Mouse (Mus musculus) liver, adult 2 months (tissue): ENCODE measurements around the gene Dnm3. TPM values are rescaled to one million over a fixed set of nuclear protein-coding genes. Genes with fewer than 3 reads are reported as not detected.

Experiments
- DNase-seq: peaks from one replicate; pipeline ENCODE4 v3.0.0-alpha.2; 2011; ENCODE audit warnings: low read depth, low spot score; ENCODE audit errors: extremely low read depth
- H3K27ac ChIP-seq: fragments of 200-500 bp; replicated peaks from 2 replicates; pipeline ENCODE4 v1.5.1; 2012; ENCODE audit warnings: low read depth, mild to moderate bottlenecking, control low read depth, inconsistent platforms, low read length; ENCODE audit not compliant: insufficient read depth
- H3K27me3 ChIP-seq: fragments of 200-500 bp; 2 replicates; pipeline ENCODE4 v1.6.1; 2012; ENCODE audit warnings: mild to moderate bottlenecking, moderate library complexity, low read length, inconsistent platforms; ENCODE audit not compliant: control insufficient read depth, insufficient read depth
- H3K36me3 ChIP-seq: fragments of 200-500 bp; 2 replicates; pipeline ENCODE4 v1.6.1; 2012; ENCODE audit warnings: low read length, inconsistent platforms; ENCODE audit not compliant: control insufficient read depth, insufficient read depth
- H3K4me1 ChIP-seq: fragments of 200-500 bp; 2 replicates; pipeline ENCODE4 v1.6.1; 2011; ENCODE audit warnings: low read length; ENCODE audit not compliant: control insufficient read depth, insufficient read depth
- H3K4me3 ChIP-seq: fragments of 200-500 bp; 2 replicates; pipeline ENCODE4 v1.5.1; 2011; ENCODE audit warnings: low read depth, mild to moderate bottlenecking, control low read depth, low read length, moderate library complexity; ENCODE audit not compliant: insufficient read depth
- H3K79me2 ChIP-seq: fragments of 200-500 bp; 2 replicates; pipeline ENCODE4 v1.6.1; 2012; ENCODE audit warnings: inconsistent platforms, mild to moderate bottlenecking, low read length, moderate library complexity; ENCODE audit not compliant: control insufficient read depth, insufficient read depth
- H3K9ac ChIP-seq: fragments of 200-500 bp; 2 replicates; pipeline ENCODE4 v1.6.1; 2012; ENCODE audit warnings: low read depth, mild to moderate bottlenecking, control low read depth, inconsistent platforms, low read length
- CTCF ChIP-seq: fragments of 200-500 bp; IDR thresholded peaks from 2 replicates; pipeline ENCODE4 v1.5.1; 2011; ENCODE audit warnings: low read depth, low read length, control low read depth
- POLR2A ChIP-seq: fragments of 200-500 bp; IDR thresholded peaks from 2 replicates; pipeline ENCODE4 v1.6.1; 2011; ENCODE audit warnings: low read length, control low read depth; ENCODE audit not compliant: insufficient read depth; ENCODE audit errors: extremely low read depth
- WGBS: fragments of 180-500 bp; shearing (Covaris S2); methylation state at CpG from one replicate; pipeline ENCODE4 v1.1.7; 2018; 5-methylcytosine and 5-hydroxymethylcytosine counted together
- polyA plus RNA-seq: library from polyadenylated mRNA; depleted of rRNA; stranded (reverse); fragments of >200 nt; gene quantifications from 2 replicates; pipeline ENCODE4 v1.2.3, GENCODE M21; 2012
- total RNA-seq: library from RNA; depleted of rRNA; stranded (reverse); fragments of >200 nt; gene quantifications from 2 replicates; pipeline ENCODE4 v1.2.3, GENCODE M21; 2014

The Dnm3 gene
- total and polyA plus RNA-seq, 2 experiments: 0.46 to 0.60 TPM

DNA sequence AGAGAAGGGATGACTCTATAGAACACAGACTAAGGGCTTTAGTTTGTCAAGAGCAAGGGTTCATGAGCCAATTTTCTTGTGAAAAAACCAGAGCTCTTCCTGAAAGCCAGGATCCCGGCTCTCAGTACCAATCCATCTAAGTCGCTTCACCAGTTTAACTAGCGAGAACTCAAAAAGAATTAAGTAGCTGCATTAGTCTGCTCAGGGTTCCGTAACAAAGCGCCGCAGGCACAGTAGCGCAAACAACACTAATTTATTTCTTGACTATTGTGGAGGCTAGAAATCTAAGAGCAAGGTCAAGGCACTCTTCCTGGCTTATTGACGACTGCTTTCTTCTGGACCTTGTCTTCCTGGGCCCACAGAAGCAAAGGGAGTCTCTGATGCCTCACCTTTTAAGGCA is 14.2 kb downstream of the Dnm3 start:
- Histone ChIP-seq H3K27me3 (no peaks in the 10 kb centered on the region), H3K9ac (no peak overlapping the region), H3K4me1 (no peaks in the 10 kb centered on the region), H3K27ac (no peak overlapping the region), H3K79me2 (no peaks in the 10 kb centered on the region), H3K36me3 (no peaks in the 10 kb centered on the region), H3K4me3 (no peak overlapping the region)
- no peak for TF ChIP-seq CTCF
- TF ChIP-seq POLR2A: no peak
- WGBS: 93% methylated on average over 8 of the region's 8 CpGs
- no peak for DNase-seq

DNA sequence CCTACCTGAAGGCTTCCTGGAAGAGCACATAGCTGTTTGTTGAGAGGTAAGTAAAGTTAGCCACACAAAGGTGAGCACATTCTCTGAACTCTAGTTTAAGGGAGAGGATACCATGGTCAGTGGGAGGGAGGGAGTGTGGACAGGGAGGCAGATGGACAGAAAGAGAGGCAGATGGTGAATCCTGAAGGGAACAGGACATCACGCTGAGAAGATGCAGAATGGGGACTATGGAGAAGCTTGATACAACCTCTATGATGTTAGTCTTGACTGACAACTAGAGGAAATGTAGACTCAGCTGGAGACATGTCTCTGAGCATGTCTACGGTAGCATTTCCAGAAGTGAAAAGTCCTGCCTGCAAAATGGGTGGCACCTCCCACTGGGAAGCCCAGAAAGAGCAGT is 19.1 kb downstream of the Dnm3 start:
- Histone ChIP-seq H3K27me3 (no peaks in the 10 kb centered on the region), H3K9ac (no peak overlapping the region), H3K4me3 (no peak overlapping the region), H3K36me3 (no peaks in the 10 kb centered on the region), H3K4me1 (no peaks in the 10 kb centered on the region), H3K27ac (no peak overlapping the region), H3K79me2 (no peaks in the 10 kb centered on the region)
- 89% methylated on average over 2 of the region's 2 CpGs for WGBS
- TF ChIP-seq POLR2A (no peak), CTCF (no peak)
- no peak for DNase-seq

DNA sequence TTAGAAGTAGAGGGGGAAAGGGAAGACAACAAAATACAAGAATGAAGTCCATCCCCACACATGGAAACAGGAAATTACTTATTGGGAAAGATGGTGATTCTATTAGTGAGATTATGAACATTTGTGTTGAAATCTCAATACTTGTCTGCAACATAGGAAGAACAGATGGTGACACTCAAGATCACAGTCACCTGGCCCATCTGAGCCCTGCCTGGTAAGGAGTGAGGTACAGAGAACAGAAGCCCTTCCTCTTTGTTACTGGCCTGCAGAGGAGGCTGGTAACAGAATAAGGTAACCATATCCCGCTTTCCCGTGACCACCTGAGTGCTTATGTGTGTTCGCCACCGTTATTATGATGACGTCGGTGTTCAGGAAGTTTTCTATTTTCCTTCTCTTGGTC is 21.0 kb downstream of the Dnm3 start:
- H3K9ac ChIP-seq: no peak overlapping the region
- DNase-seq: no peak
- no peaks in the 10 kb centered on the region for H3K36me3 ChIP-seq
- no peaks in the 10 kb centered on the region for H3K4me1 ChIP-seq
- no peaks in the 10 kb centered on the region for H3K79me2 ChIP-seq
- H3K27me3 ChIP-seq: no peaks in the 10 kb centered on the region
- TF ChIP-seq CTCF (no peak), POLR2A (no peak)
- no peak overlapping the region for H3K4me3 ChIP-seq
- H3K27ac ChIP-seq: no peak overlapping the region
- 92% methylated on average over 6 of the region's 6 CpGs for WGBS

DNA sequence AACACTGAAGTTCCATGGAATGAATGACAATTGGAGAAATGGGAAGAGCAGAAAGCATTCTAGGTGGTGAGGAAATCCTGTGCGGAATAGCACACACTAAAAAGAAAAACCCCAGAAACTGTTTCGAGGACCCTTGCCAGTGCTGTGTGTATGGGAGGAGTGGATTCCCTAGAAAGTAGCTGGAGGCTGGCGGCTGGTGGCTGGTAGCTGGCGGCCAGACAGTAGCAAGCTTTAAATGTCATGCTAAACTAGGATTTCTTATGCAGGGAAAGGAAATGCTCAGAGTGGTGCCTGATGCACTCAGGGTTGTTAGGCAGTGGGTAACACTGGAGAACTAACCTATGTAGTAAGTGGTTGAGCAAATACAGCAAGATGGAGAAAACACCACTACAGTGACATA is 21.4 kb downstream of the Dnm3 start:
- Histone ChIP-seq H3K36me3 (no peaks in the 10 kb centered on the region), H3K27ac (no peak overlapping the region), H3K4me1 (no peaks in the 10 kb centered on the region), H3K9ac (no peak overlapping the region), H3K27me3 (no peaks in the 10 kb centered on the region), H3K79me2 (no peaks in the 10 kb centered on the region), H3K4me3 (no peak overlapping the region)
- 91% methylated on average over 4 of the region's 4 CpGs for WGBS
- no peak for TF ChIP-seq POLR2A
- TF ChIP-seq CTCF: no peak
- no peak for DNase-seq

DNA sequence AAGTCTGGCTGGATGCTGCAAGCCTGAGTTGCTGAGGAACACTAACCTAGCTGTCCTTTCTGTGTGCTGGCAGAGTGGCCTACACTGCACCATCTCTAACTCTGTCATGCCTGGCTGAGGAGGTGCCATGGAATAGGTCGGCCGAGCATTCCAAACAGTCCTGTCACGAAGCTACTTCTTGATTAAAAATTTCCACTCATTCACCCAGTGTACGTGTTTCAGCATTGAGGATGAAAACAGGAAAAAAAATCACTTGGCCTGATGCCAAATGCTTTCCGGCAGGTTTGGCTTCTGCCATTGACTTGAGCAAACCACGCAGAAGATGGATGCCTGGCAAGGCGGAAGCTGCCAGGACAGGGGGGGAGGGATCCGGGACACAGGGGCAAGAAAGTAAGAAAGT is 24.3 kb downstream of the Dnm3 start:
- H3K36me3 ChIP-seq: no peaks in the 10 kb centered on the region
- DNase-seq: no peak

DNA sequence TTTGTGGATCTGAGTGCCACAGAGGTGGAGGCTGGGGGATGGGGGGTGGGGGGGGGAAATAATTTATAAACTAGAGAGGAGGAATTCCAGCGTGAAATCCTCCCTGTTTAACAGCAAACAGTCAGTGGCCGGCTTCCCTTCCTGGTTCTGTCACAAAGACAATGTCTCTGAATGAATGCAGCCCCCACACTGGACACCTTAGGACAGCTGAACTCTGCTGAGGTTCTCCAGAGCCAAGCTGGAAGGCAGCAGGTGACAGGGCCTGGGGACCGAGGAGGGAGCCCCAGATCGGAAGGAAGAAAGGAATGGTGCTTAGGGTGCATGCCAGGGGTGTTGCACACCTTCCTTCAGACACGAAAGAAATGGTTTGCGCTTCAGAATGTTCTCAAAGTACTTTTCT is 24.8 kb downstream of the Dnm3 start:
- WGBS: 91% methylated on average over 6 of the region's 6 CpGs
- Histone ChIP-seq H3K9ac (no peak overlapping the region), H3K79me2 (no peaks in the 10 kb centered on the region), H3K27ac (no peak overlapping the region), H3K27me3 (no peaks in the 10 kb centered on the region), H3K4me3 (no peak overlapping the region), H3K36me3 (no peaks in the 10 kb centered on the region), H3K4me1 (no peaks in the 10 kb centered on the region)
- TF ChIP-seq POLR2A (no peak), CTCF (no peak)
- DNase-seq: no peak

More for the DNA sequence above, 24.3 kb downstream of the Dnm3 start:
- TF ChIP-seq POLR2A (no peak), CTCF (no peak)
- H3K4me3 ChIP-seq: no peak overlapping the region
- no peaks in the 10 kb centered on the region for H3K27me3 ChIP-seq
- 43% methylated on average over 8 of the region's 8 CpGs for WGBS
- H3K9ac ChIP-seq: no peak overlapping the region
- no peaks in the 10 kb centered on the region for H3K79me2 ChIP-seq
- no peak overlapping the region for H3K27ac ChIP-seq
- no peaks in the 10 kb centered on the region for H3K4me1 ChIP-seq
